ENCODE assay signal across 8 mouse cellular contexts in the genomic region with DNA sequence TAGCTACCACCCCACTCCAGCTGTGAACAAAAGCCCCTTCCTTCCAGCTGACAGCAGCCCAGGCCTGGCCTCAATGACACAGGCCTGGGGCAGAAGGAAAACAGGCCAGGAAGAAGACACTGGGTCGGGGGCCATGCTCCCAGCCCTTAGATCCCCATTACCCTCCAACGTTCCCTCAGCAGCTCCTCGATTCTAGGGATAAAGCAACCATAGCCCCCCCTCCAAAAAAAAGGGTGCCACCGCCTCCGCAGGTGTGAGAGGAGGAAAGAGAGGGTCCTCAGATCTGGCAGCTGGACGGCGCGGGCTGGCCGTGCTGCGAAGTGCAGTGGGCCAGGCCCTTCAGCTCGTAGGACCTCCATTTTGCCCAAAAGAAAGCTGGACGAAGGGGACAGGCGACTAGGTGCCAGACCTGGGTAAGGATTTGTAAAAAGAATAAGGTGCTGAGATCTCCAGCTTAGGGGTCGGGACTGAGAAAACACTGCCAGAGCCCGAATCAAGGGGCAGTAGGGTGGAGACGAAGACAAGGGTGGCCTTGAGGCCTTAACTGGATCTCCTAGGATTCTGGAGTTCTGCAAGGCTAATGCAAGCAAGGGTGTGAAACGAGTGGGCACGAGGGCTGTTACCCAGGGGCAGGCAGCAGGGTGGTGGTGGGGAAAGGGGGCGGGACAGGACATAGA. TPM values are rescaled to one million over a fixed set of nuclear protein-coding genes. Genes with fewer than 3 reads are reported as not detected.
A peak's percentile ranks its signal among the peaks of the same experiment; 100 is the strongest.
DNase-seq lines count a peak whose midpoint lies in the region; ATAC-seq and TF ChIP-seq lines count a peak whose summit lies in the region.

No protein-coding gene starts in this region.

- no peak for TF ChIP-seq EP300 in heart, adult 2 months (IDR thresholded peaks at IDR 0.05; ENCODE audit: insufficient read depth, low read depth, low read length)

- no peaks in the 10 kb centered on the region for H3K36me3 ChIP-seq in heart, adult 2 months (ENCODE audit: control insufficient read depth, insufficient read depth, low read length)
- H3K36me3 ChIP-seq in heart, embryonic 16.5 days (ENCODE audit: control insufficient read depth, insufficient read depth) = peaks cover 29% of the 10 kb centered on the region
- H3K36me3 ChIP-seq in liver, adult 2 months (ENCODE audit: control insufficient read depth, insufficient read depth, low read length) = peaks cover 11% of the 10 kb centered on the region
- H3K36me3 ChIP-seq in small intestine, adult 2 months (ENCODE audit: control insufficient read depth, insufficient read depth, low read length) = peaks cover 30% of the 10 kb centered on the region

- intact Hi-C loops in heart, adult 2 months (cut with DNase I) = loop anchor here (2.0 to 5.0 kb wide), 3 partner anchors 97 to 255 kb away; a partner anchor contains a TSS

- ATAC-seq in heart, embryonic 16.5 days (replicated peaks; ENCODE audit: extremely low read depth, insufficient read depth, low FRiP score) = no peak
- no peak for ATAC-seq in monocyte, adult 5-6 weeks (replicated peaks; ENCODE audit: insufficient number of reproducible peaks, low FRiP score, low TSS enrichment, poor library complexity, severe bottlenecking)

- TF ChIP-seq POLR2A in heart, adult 2 months (IDR thresholded peaks at IDR 0.05; ENCODE audit: insufficient read depth, low read depth, low read length) = no peak
- TF ChIP-seq POLR2A in liver, adult 2 months (IDR thresholded peaks at IDR 0.05; ENCODE audit: extremely low read depth, insufficient read depth, low read length) = no peak
- TF ChIP-seq POLR2A in small intestine, adult 2 months (IDR thresholded peaks at IDR 0.05; ENCODE audit: low read depth, low read length) = no peak

- no peaks in the 10 kb centered on the region for H3K27me3 ChIP-seq in heart, adult 2 months (ENCODE audit: control insufficient read depth, insufficient read depth, low read length)
- H3K27me3 ChIP-seq in heart, embryonic 16.5 days (ENCODE audit: control insufficient read depth, insufficient read depth, low read length) = no peaks in the 10 kb centered on the region
- no peaks in the 10 kb centered on the region for H3K27me3 ChIP-seq in liver, adult 2 months (ENCODE audit: control insufficient read depth, insufficient read depth, low read length)
- no peaks in the 10 kb centered on the region for H3K27me3 ChIP-seq in small intestine, adult 2 months (ENCODE audit: control insufficient read depth, insufficient read depth, low read length)

- H3K4me2 ChIP-seq in heart, embryonic 16.5 days (ENCODE audit: low read depth, low read length) = peak overlapping the region; percentile 93

- peak in 1 of 2 experiments; percentile 64 for DNase-seq in heart, adult 2 months
- no peak for DNase-seq in heart, postnatal 4 days
- DNase-seq in A20 (ENCODE audit: low read depth, low spot score) = peak; percentile 65
- DNase-seq in cerebellum, adult 9-11 months = peak; percentile 76
- peak; percentile 25 for DNase-seq in liver, adult 2 months (ENCODE audit: extremely low read depth, low read depth, low spot score)

- peaks cover 5% of the 10 kb centered on the region; the same call in 1 of the 2 replicates for H3K79me2 ChIP-seq in heart, adult 2 months (replicated peaks; ENCODE audit: control insufficient read depth, insufficient read depth, low read length)
- peaks cover 19% of the 10 kb centered on the region for H3K79me2 ChIP-seq in liver, adult 2 months (ENCODE audit: control insufficient read depth, insufficient read depth, low read length)

- H3K9ac ChIP-seq in heart, adult 2 months (ENCODE audit: low read depth, low read length) = peak overlapping the region; percentile 86
- H3K9ac ChIP-seq in heart, embryonic 16.5 days (ENCODE audit: low read length) = peak overlapping the region; percentile 89
- H3K9ac ChIP-seq in liver, adult 2 months (ENCODE audit: low read depth, low read length) = peak overlapping the region; percentile 83

- peak overlapping the region; percentile 72 for H3K4me3 ChIP-seq in heart, adult 2 months
- H3K4me3 ChIP-seq in heart, embryonic 16.5 days (ENCODE audit: low read length) = peak overlapping the region; percentile 59
- peak overlapping the region; percentile 78 for H3K4me3 ChIP-seq in liver, adult 2 months (ENCODE audit: insufficient read depth, low read depth, low read length)
- H3K4me3 ChIP-seq in small intestine, adult 2 months (ENCODE audit: low read depth, low read length) = peak overlapping the region; percentile 88

- under 1% methylated on average over 19 of the region's 19 CpGs for WGBS in heart, adult 2 months
- WGBS in heart, embryonic 16.5 days = under 1% methylated on average over 19 of the region's 19 CpGs
- WGBS in liver, adult 2 months = under 1% methylated on average over 19 of the region's 19 CpGs
- under 1% methylated on average over 19 of the region's 19 CpGs for WGBS in small intestine, adult 2 months

- TF ChIP-seq CTCF in heart, adult 2 months (IDR thresholded peaks at IDR 0.05) = no peak
- TF ChIP-seq CTCF in liver, adult 2 months (IDR thresholded peaks at IDR 0.05; ENCODE audit: low read depth, low read length) = no peak
- TF ChIP-seq CTCF in small intestine, adult 2 months (IDR thresholded peaks at IDR 0.05; ENCODE audit: extremely low read depth, insufficient read length, insufficient replicate concordance, low read depth, low read length) = no peak

- H3K27ac ChIP-seq in heart, adult 2 months = peak overlapping the region; percentile 100
- H3K27ac ChIP-seq in heart, embryonic 16.5 days (ENCODE audit: low read length) = peak overlapping the region; percentile 93
- H3K27ac ChIP-seq in liver, adult 2 months (replicated peaks; ENCODE audit: insufficient read depth, low read depth, low read length) = peak overlapping the region; percentile 92
- peak overlapping the region; percentile 85 for H3K27ac ChIP-seq in small intestine, adult 2 months (ENCODE audit: insufficient read depth, low read depth, low read length)

- H3K4me1 ChIP-seq in heart, adult 2 months (ENCODE audit: control insufficient read depth, insufficient read depth, low read length) = peaks cover 2% of the 10 kb centered on the region; the same call in 1 of the 2 replicates
- peaks cover 13% of the 10 kb centered on the region for H3K4me1 ChIP-seq in heart, embryonic 16.5 days (ENCODE audit: control insufficient read depth, insufficient read depth, low read length)
- peaks cover 7% of the 10 kb centered on the region; the same call in 1 of the 2 replicates for H3K4me1 ChIP-seq in liver, adult 2 months (ENCODE audit: control insufficient read depth, insufficient read depth, low read length)
- H3K4me1 ChIP-seq in small intestine, adult 2 months (ENCODE audit: control insufficient read depth, insufficient read depth, insufficient read length, low read length) = peaks cover 6% of the 10 kb centered on the region

- H3K9me3 ChIP-seq in heart, embryonic 16.5 days (replicated peaks; ENCODE audit: control insufficient read depth, low read length) = no peaks in the 10 kb centered on the region

RNA-seq across cellular contexts. Expression of a gene that starts 0.8 kb away (rescaled TPM):
- not detected for total RNA-seq in heart, adult 2 months (2021)
- polyA plus RNA-seq in heart, adult 2 months (2012; rRNA removed) = not detected in 2 replicates
- not detected for total RNA-seq in heart, postnatal 4 days (2021)
- not detected in 2 replicates for polyA plus RNA-seq in heart, embryonic 16.5 days (2015; fragmentation: Nextera tagmentation; extraction: Ambion mirVana)
- not detected in 2 replicates for total RNA-seq in liver, adult 2 months (2014; rRNA removed)
- polyA plus RNA-seq in liver, adult 2 months (2012; rRNA removed) = not detected in 2 replicates
- polyA plus RNA-seq in small intestine, adult 2 months (2012; rRNA removed) = not detected in 2 replicates
- total RNA-seq in monocyte, adult 5-6 weeks (2017) = not detected in 3 replicates

RNA-seq across cellular contexts. Expression of a gene that starts 1.0 kb away (rescaled TPM):
- total RNA-seq in heart, adult 2 months (2021) = 100 to 1,000 TPM; 222 to 249 TPM
- polyA plus RNA-seq in heart, adult 2 months (2012; rRNA removed) = 395 and 448 TPM in 2 replicates
- total RNA-seq in heart, postnatal 4 days (2021) = 100 to 1,000 TPM; 560 to 578 TPM
- 276 and 285 TPM in 2 replicates for polyA plus RNA-seq in heart, embryonic 16.5 days (2015; fragmentation: Nextera tagmentation; extraction: Ambion mirVana)
- total RNA-seq in liver, adult 2 months (2014; rRNA removed) = 87.2 and 134 TPM in 2 replicates
- 332 and 431 TPM in 2 replicates for polyA plus RNA-seq in liver, adult 2 months (2012; rRNA removed)
- polyA plus RNA-seq in small intestine, adult 2 months (2012; rRNA removed) = 534 and 1,215 TPM in 2 replicates
- total RNA-seq in monocyte, adult 5-6 weeks (2017) = 361 to 408 TPM (median 386 TPM) in 3 replicates

RNA-seq across cellular contexts. Expression of a gene that starts 13.9 kb away (rescaled TPM):
- total RNA-seq in heart, adult 2 months (2021) = 10 to 100 TPM; 24.4 to 29.1 TPM
- 19.6 and 21.0 TPM in 2 replicates for polyA plus RNA-seq in heart, adult 2 months (2012; rRNA removed)
- 10 to 100 TPM; 30.5 to 32.4 TPM for total RNA-seq in heart, postnatal 4 days (2021)
- polyA plus RNA-seq in heart, embryonic 16.5 days (2015; fragmentation: Nextera tagmentation; extraction: Ambion mirVana) = 8.9 and 9.7 TPM in 2 replicates
- total RNA-seq in liver, adult 2 months (2014; rRNA removed) = 2.7 and 4.2 TPM in 2 replicates
- 9.3 and 14.0 TPM in 2 replicates for polyA plus RNA-seq in liver, adult 2 months (2012; rRNA removed)
- polyA plus RNA-seq in small intestine, adult 2 months (2012; rRNA removed) = 7.3 and 15.7 TPM in 2 replicates
- 11.9 to 24.2 TPM (median 12.0 TPM) in 3 replicates for total RNA-seq in monocyte, adult 5-6 weeks (2017)

RNA-seq across cellular contexts. Expression of a gene that starts 21.0 kb away (rescaled TPM):
- not detected for total RNA-seq in heart, adult 2 months (2021)
- polyA plus RNA-seq in heart, adult 2 months (2012; rRNA removed) = 0.32 TPM in 1 of 2 replicates, not detected in the other
- not detected for total RNA-seq in heart, postnatal 4 days (2021)
- polyA plus RNA-seq in heart, embryonic 16.5 days (2015; fragmentation: Nextera tagmentation; extraction: Ambion mirVana) = 0.33 and 0.36 TPM in 2 replicates
- total RNA-seq in liver, adult 2 months (2014; rRNA removed) = not detected in 2 replicates
- polyA plus RNA-seq in liver, adult 2 months (2012; rRNA removed) = not detected in 2 replicates
- 0.47 and 1.0 TPM in 2 replicates for polyA plus RNA-seq in small intestine, adult 2 months (2012; rRNA removed)
- total RNA-seq in monocyte, adult 5-6 weeks (2017) = not detected in 3 replicates

RNA-seq across cellular contexts. Expression of a gene that starts 30.0 kb away (rescaled TPM):
- total RNA-seq in heart, adult 2 months (2021) = 10 to 100 TPM; 13.4 to 13.9 TPM
- polyA plus RNA-seq in heart, adult 2 months (2012; rRNA removed) = 22.7 and 25.6 TPM in 2 replicates
- 10 to 100 TPM; 25.1 to 26.0 TPM for total RNA-seq in heart, postnatal 4 days (2021)
- 43.3 and 45.5 TPM in 2 replicates for polyA plus RNA-seq in heart, embryonic 16.5 days (2015; fragmentation: Nextera tagmentation; extraction: Ambion mirVana)
- total RNA-seq in liver, adult 2 months (2014; rRNA removed) = 5.9 and 8.0 TPM in 2 replicates
- 15.4 and 17.8 TPM in 2 replicates for polyA plus RNA-seq in liver, adult 2 months (2012; rRNA removed)
- 23.1 and 36.6 TPM in 2 replicates for polyA plus RNA-seq in small intestine, adult 2 months (2012; rRNA removed)
- 9.7 to 27.5 TPM (median 20.4 TPM) in 3 replicates for total RNA-seq in monocyte, adult 5-6 weeks (2017)
